Mouse (Mus musculus) olfactory bulb, adult 2 months (tissue): ENCODE measurements around the gene Gipc2.

Source experiments
- CTCF ChIP-seq: fragments of 200-500 bp; IDR thresholded peaks from 2 replicates; pipeline ENCODE4 v1.5.1; 2012; ENCODE audit warnings: low read depth, mild to moderate bottlenecking, low read length, moderate library complexity; ENCODE audit not compliant: insufficient read depth
- POLR2A ChIP-seq: fragments of 200-500 bp; IDR thresholded peaks from 2 replicates; pipeline ENCODE4 v1.6.1; 2012; ENCODE audit warnings: mild to moderate bottlenecking, low read depth, low read length, moderate library complexity; ENCODE audit not compliant: insufficient read depth

DNA sequence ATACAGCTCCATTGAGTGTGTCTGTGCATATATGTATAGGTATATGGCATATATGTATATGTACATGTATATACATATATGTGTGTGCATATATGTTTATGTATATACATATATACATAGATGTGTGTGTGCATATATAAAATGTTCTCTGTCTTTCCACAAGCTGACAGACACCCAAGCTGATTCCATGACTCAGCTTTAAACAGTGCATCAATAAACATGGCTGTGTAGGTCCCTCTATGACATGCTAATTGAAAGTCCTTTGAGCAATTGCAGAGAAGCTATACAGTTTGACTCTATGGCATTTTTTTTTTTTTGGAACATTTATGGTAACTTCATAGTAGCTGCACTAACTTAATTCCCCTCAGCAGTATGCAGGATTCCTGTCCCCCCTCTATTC lies 6.7 kb downstream of the Gipc2 start:
- TF ChIP-seq POLR2A (no peak), CTCF (no peak)
